Mouse (Mus musculus): Measurements from ENCODE around the gene Gadd45g.
"Not testable (repeated sequence)": the region's sequence is repeated elsewhere in the genome, so short reads cannot be mapped to it uniquely, and the experiment has no call there.

Gene Gadd45g

DNA sequence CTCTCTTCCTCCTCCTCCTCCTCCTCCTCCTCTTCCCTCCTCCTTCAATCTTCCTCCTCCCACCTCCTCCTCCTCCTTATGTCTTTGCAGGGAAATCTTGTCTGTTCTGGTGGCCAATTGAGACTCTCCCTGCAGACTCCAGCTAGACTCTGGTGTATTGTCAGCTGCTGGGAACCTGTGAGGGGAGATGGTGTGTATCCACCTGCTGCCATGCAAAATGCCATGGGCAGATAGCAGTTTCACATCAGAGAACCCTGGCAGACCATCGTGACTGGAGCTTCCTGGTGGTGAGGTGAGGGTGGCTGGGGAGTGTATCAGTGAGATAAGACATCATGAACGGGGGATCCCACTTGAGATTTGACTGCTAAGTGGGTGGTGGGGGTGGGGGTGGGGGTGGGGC is 12.0 kb upstream of the Gadd45g start:
- no peak for DNase-seq

DNA sequence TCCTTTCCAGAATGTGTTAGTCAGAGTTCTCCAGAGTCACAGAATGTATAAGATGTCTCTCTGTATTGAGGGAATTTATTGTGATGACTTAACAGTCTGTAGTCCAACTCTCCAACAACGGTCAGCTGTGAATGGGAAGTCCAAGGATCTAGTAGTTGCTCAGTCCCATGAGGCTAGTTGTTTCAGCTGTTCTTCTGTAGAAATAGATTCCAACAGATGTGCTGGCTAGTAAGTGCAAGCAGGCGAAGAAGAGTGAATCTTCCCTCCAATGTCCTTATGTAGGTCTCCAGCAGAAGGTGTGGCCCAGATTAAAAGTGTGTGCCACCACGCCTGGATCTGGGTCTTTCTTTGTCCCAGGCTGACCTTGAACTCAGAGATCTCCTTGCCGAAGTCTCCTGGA is 11.3 kb upstream of the Gadd45g start:
- DNase-seq = not testable (repeated sequence)

DNA sequence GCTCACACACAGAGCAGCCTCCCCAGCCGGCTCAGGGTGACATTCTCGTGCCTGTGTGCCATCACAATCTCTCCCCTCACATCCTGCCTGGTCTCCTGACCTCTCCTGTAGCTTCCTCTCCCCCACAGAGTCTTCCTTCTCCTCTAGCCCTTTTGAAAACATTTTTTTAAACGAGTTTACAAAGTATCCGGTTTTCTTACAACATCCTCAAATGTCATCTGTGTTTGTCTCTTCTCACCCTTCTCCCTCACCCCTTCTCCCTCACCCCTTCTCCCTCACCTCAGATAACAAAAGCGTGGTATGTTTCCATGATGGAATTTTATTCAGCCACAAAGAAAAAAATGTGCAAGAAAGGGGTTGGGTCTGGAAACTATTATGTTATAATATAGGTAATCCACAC is 9.1 kb upstream of the Gadd45g start:
- DNase-seq = no peak

DNA sequence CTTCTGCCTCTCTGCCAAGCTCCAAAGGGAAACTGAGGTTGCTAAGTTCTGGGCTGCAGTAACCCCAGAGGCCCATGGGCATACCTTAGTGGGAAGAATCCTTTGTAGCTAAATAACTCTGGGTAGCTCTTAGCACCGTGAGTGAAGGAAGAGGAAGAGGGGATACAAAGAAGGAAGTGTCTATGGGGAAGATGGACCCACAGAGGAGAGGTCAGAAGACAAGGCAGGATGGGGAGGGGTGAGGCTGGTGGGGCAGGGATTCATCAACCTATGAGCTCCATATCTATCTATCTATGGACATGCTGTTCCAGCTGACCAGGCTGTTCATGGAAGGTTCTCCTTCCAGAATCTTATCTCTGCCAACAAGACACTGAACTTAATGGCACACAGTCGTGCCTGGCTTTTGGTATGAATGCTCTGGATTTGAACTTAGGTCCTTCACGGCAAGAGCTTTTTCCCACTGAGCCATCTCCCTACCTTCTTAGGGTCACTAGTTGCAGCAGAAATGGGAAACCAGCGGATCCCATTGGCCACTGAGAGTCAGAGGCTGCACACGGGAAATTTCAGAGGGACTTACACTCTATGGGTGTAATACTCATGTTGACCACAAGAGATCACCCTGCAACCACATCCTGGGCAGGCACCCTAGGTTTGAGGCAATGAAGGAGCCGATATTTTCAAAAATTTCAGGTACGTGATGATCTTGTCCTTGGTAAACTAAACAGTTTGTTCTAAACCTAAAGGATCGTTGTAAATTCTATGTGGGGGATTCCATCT is 7.0 kb upstream of the Gadd45g start:
- DNase-seq = no peak

GRCm38 (mm10) chr13:51840702-51841101 is 5.8 kb upstream of the Gadd45g start:
- DNase-seq = no peak

GRCm38 (mm10) chr13:51841541-51842115 is 4.8 kb upstream of the Gadd45g start:
- DNase-seq = no peak

- DNase-seq = no peak
These were observed 4.3 kb upstream of the Gadd45g start for GRCm38 (mm10) chr13:51842191-51842590.

DNA sequence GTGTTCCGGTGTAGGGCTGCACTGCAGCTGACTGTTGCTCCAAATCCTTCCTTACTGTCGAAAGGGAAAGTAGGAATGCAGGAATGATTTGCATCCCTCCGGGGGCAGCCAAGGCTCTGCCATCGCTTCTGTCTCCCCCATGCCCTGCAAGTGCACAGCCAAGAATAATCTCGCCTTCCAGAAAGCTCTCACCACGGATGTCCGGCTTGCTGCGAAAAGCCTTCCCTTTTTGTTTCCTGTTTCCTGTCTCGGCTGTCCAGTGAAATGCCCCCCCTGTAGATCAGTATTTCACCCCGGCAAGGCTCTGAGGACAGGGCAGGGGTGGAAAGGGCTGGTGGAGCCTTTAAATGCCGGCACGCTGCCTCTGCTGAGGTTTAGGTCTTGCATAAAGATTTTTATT is 3.7 kb upstream of the Gadd45g start:
- no peak for DNase-seq

- no peak for DNase-seq
These were observed 3.2 kb upstream of the Gadd45g start for GRCm38 (mm10) chr13:51843298-51843697.

DNA sequence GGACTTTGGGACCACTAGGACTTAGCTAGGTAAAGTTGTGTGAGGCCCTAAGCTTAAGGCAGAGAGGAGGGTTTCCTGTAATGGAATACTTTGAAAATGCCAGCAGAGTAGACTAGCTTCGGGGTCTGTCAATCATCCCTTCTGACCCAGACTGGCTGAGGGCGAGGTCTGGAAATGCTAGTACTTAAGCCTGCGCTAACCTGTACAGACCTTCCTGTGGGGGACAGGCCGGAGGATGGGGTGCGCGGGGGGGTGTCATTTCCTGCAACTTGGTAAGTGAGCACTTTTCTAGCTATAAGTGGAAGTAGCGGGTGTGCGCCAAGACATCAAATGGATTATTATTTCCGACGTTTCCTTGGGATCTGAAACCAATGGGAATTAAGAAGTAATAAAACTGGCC is 2.4 kb upstream of the Gadd45g start:
- DNase-seq = no peak

GRCm38 (mm10) chr13:51844661-51845060 is 1.8 kb upstream of the Gadd45g start:
- peak; percentile 77 for DNase-seq

DNA sequence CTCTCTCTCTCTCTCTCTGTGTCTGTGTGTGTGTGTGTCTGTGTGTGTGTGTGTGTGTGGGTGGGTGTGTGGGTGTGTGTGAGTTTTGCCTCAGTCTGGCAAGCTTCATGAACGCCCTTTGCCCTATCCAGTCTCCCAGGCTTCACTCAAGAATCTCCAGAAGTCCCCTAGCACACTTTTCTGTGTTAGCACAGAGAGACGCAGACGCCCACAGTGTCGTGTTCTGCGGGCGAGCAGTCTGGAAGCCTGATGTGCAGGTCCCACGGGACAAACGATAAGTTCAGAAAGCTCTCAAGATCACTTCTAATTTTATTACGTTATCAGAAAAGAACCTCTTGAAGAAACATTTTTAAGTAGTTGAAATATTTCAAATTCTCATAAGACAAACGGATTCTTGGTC is 1.4 kb upstream of the Gadd45g start:
- no peak for DNase-seq

DNA sequence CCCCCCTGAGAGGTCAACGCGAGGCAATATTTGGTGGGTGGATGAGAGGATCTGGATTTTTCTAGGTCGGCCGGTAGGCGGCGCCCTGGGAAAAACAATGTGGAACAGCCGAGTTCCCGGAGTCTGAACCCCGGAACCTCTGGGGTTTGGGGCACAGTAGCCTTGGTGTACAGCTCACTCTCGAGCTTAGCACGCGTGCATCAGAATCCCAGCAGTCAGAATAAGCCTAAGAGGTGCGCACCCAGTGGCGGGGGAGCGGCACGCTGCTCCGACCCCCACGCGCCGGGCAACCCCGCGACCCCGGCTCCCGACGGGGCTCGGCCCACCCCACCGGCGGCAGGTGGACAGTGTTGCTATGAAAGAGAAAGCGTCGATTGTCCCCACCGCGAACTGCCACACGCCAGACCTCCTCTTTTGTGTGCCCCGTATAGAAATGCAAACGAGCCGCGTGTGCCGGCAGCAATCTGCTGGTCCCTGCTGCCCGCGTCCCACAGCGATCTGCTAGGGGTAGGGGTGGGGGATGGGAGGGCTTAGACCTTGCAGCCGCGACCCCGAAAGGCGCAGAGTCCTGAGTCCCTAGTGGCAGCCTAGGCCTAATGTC is 787 bp upstream of the Gadd45g start:
- DNase-seq = peak; percentile 88

- DNase-seq = peak; percentile 80
These were observed 653 bp downstream of the Gadd45g start for GRCm38 (mm10) chr13:51846868-51847793.

- peak; percentile 84 for DNase-seq
These were observed 1.6 kb downstream of the Gadd45g start for GRCm38 (mm10) chr13:51847979-51848480.

GRCm38 (mm10) chr13:51848481-51849240 is 2.2 kb downstream of the Gadd45g start:
- peak; percentile 74 for DNase-seq

DNA sequence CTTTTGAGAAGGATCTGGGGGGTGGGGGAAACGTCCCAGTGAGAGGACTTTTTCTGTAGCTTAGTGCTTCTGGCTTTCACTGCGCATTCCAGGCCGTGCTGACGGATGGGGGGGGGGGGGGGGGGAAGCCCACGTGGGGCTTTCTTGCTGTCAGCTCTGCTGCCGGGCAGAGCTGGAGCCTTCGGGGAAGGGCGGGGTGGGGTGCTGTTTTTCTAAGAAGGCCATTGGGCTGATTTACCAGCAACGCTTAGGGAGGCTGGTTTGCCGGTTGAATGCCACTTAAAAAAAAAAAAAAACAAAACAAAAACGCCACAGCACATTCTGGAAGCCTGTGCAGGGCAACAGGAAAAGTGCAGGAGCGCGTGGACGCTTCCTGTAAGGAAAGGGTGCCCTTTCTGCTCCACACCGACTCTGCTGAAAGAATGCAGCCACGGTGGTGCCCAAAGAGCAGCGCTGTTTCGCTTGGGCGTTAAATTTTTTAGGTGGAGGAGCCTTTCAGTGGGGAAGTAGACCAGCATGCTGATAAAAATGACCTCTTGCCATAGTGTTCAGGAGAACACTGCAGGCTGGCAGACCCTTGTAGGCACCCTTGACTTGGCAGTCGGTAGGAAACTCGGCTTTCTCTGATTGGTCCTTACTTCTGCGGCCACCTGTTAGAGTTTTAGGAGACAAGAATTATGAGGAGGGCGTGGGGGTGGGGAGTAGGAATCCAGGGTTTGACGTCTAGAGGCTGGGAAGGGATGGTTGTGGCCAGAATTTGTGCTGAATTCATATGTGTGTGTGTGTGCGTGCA is 3.0 kb downstream of the Gadd45g start:
- peak; percentile 76 for DNase-seq

- DNase-seq = no peak
These were observed 4.1 kb downstream of the Gadd45g start for GRCm38 (mm10) chr13:51850565-51850964.

GRCm38 (mm10) chr13:51852560-51853190 is 6.2 kb downstream of the Gadd45g start:
- no peak for DNase-seq

DNA sequence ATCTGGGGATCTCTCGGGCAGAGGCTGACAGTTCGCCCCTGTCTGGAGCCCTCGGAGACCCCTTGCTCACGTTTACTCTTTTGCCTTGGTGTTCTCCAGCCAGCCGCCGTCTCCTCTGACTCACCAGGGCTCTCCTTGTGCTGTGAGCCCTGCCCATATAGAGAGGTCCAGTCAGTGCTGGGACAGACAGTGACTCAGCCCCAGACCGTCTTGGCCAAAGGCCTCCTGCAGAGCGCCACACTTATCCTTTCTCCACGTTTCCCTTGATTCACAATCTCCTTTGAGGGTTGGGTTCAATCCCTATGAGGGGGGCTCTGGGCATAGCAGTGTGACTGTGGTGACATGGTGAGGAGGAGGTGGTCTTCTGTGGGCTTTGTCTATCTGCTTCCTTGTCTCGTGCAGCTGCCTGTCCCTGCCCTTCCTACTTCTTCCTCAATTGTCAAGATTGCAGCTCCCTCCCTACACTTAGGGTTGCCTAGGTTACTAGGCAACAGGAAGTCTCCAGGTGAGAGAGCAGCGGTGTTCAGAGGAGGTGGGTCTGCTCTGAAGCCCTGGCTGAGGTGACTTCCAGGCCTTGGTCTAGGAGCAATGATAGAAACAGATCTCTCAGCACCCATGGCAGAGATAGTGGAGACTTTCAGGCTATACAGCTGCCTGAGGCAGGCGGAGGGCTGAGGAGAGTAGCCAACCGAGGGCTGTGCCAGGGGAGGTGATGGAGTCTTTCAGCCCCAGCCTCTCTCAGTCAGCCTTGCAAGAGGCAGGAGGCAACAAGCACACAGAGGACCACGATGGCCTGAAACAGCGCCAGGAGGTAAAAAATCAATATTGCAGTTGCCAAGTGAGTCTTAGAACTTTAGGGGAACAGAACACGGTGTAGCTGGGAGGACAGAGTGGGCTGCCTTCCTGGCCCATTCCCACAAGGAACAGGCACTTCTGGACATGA is 7.1 kb downstream of the Gadd45g start:
- DNase-seq = no peak
